Mouse (Mus musculus): ENCODE measurements at regions not wholly inside any gene's neighbourhood (a gene's known extent, or its start where the extent isn't known, plus 50 kb on each side); places are given as distances from the start of the nearest gene placed in this dataset.

- DNase-seq (ENCODE audit: extremely low spot score in 1 of 2, low spot score in 1 of 2): no peak
Measured at GRCm38 (mm10) chr1:122273579-122273978, 705.8 kb upstream of the Ddx18 start.

- no peak for DNase-seq (ENCODE audit: extremely low spot score in 1 of 2, low spot score in 1 of 2)
Measured at GRCm38 (mm10) chr1:122243031-122243430, 675.2 kb upstream of the Ddx18 start.

GRCm38 (mm10) chr1:122241511-122241910 is 673.7 kb upstream of the Ddx18 start:
- no peak for DNase-seq (ENCODE audit: extremely low spot score in 1 of 2, low spot score in 1 of 2)

- DNase-seq (ENCODE audit: extremely low spot score in 1 of 2, low spot score in 1 of 2): no peak
Measured at GRCm38 (mm10) chr1:122230442-122230841, 662.7 kb upstream of the Ddx18 start.

- DNase-seq (ENCODE audit: extremely low spot score in 1 of 2, low spot score in 1 of 2): no peak
Measured at GRCm38 (mm10) chr1:122212484-122212883, 644.7 kb upstream of the Ddx18 start.

- DNase-seq (ENCODE audit: extremely low spot score in 1 of 2, low spot score in 1 of 2): no peak
Measured at GRCm38 (mm10) chr1:122208619-122209018, 640.8 kb upstream of the Ddx18 start.

GRCm38 (mm10) chr1:122169547-122169946 is 601.8 kb upstream of the Ddx18 start:
- no peak for DNase-seq (ENCODE audit: extremely low spot score in 1 of 2, low spot score in 1 of 2)

GRCm38 (mm10) chr1:122161798-122162197 is 594.0 kb upstream of the Ddx18 start:
- DNase-seq (ENCODE audit: extremely low spot score in 1 of 2, low spot score in 1 of 2): no peak

- no peak for DNase-seq (ENCODE audit: extremely low spot score in 1 of 2, low spot score in 1 of 2)
Measured at GRCm38 (mm10) chr1:122141362-122141761, 573.6 kb upstream of the Ddx18 start.

GRCm38 (mm10) chr1:122123954-122124353 is 556.2 kb upstream of the Ddx18 start:
- DNase-seq (ENCODE audit: extremely low spot score in 1 of 2, low spot score in 1 of 2): no peak

GRCm38 (mm10) chr1:122095726-122096125 is 527.9 kb upstream of the Ddx18 start:
- no peak for DNase-seq (ENCODE audit: extremely low spot score in 1 of 2, low spot score in 1 of 2)

- DNase-seq (ENCODE audit: extremely low spot score in 1 of 2, low spot score in 1 of 2): no peak
Measured at GRCm38 (mm10) chr1:122082481-122082880, 514.7 kb upstream of the Ddx18 start.

GRCm38 (mm10) chr1:122076085-122076484 is 508.3 kb upstream of the Ddx18 start:
- no peak for DNase-seq (ENCODE audit: extremely low spot score in 1 of 2, low spot score in 1 of 2)

- no peak for DNase-seq (ENCODE audit: extremely low spot score in 1 of 2, low spot score in 1 of 2)
Measured at GRCm38 (mm10) chr1:122055146-122055545, 487.4 kb upstream of the Ddx18 start.

GRCm38 (mm10) chr1:122048112-122048725 is 480.4 kb upstream of the Ddx18 start:
- DNase-seq (ENCODE audit: extremely low spot score in 1 of 2, low spot score in 1 of 2): no peak

- DNase-seq (ENCODE audit: extremely low spot score in 1 of 2, low spot score in 1 of 2): no peak
Measured at GRCm38 (mm10) chr1:122043896-122044295, 476.1 kb upstream of the Ddx18 start.

GRCm38 (mm10) chr1:122043114-122043513 is 475.3 kb upstream of the Ddx18 start:
- DNase-seq (ENCODE audit: extremely low spot score in 1 of 2, low spot score in 1 of 2): peak in 1 of 2 experiments; percentile 13

GRCm38 (mm10) chr1:122007749-122008148 is 440.0 kb upstream of the Ddx18 start:
- DNase-seq (ENCODE audit: extremely low spot score in 1 of 2, low spot score in 1 of 2): no peak

- DNase-seq (ENCODE audit: extremely low spot score in 1 of 2, low spot score in 1 of 2): no peak
Measured at GRCm38 (mm10) chr1:121996461-121996860, 428.7 kb upstream of the Ddx18 start.

- no peak for DNase-seq (ENCODE audit: extremely low spot score in 1 of 2, low spot score in 1 of 2)
Measured at GRCm38 (mm10) chr1:121990653-121991052, 422.9 kb upstream of the Ddx18 start.

- DNase-seq (ENCODE audit: extremely low spot score in 1 of 2, low spot score in 1 of 2): no peak
Measured at GRCm38 (mm10) chr1:121958942-121959341, 391.2 kb upstream of the Ddx18 start.

GRCm38 (mm10) chr1:121935911-121936310 is 368.1 kb upstream of the Ddx18 start:
- DNase-seq (ENCODE audit: extremely low spot score in 1 of 2, low spot score in 1 of 2): no peak

Data from layer of hippocampus, postnatal 25 days (tissue).